Mouse (Mus musculus) cerebellum, adult 2 months (tissue): ENCODE measurements around the gene Ggnbp2.

Experiments used
- CTCF ChIP-seq: fragments of 200-500 bp; IDR thresholded peaks from 2 replicates; pipeline ENCODE4 v1.5.1; 2011; ENCODE audit warnings: low read depth, mild to moderate bottlenecking, control low read depth, low read length, moderate library complexity, borderline replicate concordance; ENCODE audit not compliant: insufficient read depth
- POLR2A ChIP-seq: fragments of 200-500 bp; IDR thresholded peaks from 2 replicates; pipeline ENCODE4 v1.6.1; 2011; ENCODE audit warnings: low read length, control low read depth, borderline replicate concordance; ENCODE audit not compliant: insufficient read depth

DNA sequence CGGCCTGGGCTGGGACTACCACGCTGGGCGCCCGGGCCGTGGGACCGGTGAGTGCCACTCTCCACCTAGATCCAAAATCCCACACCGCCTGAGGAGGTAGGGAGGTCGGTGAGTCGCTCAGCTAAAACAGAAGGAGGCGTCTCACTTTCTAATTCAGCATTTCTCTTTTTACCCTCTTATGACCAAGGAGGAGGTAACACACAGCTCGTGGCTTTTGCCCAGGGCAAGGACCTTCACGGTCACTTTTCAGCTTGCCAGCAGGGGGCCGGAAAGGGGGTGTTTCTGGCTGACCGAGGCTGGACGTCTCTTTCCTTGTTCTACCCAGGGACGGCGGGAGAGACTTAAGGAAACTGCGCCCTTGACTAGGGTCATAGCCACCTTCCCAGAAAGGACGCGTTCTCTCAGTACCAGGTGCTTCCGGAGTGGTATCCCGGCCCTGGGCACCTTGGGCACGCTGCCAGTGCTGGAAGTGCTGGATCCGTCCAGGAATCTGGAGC is 9.9 kb upstream of the Ggnbp2 start:
- no peak for TF ChIP-seq CTCF
- TF ChIP-seq POLR2A, result no peak
